Mouse (Mus musculus): ENCODE data around the gene Anks1b.

- TF ChIP-seq POLR2A (IDR thresholded peaks at IDR 0.05; ENCODE audit: control insufficient read depth in 1 of 2, insufficient read depth in 1 of 2, low read depth in 1 of 2, low read length in 2 of 2, poor library complexity in 1 of 2) (no peak), RAD21 (IDR thresholded peaks at IDR 0.05; ENCODE audit: low read depth, low read length) (no peak), POLR2AphosphoS2 (IDR thresholded peaks at IDR 0.05; ENCODE audit: low read length) (no peak), E2F4 (IDR thresholded peaks at IDR 0.05; ENCODE audit: borderline replicate concordance, low read depth, low read length) (no peak)
These were observed 347.2 kb downstream of the Anks1b start for GRCm38 (mm10) chr10:90220470-90220869.
